Mouse (Mus musculus) bone marrow macrophage, adult 2 months (primary cell): Measurements from ENCODE around the gene Ctsa.

ENCODE experiments used
- CTCF ChIP-seq: IDR thresholded peaks from 2 replicates; pipeline ENCODE4 v1.5.1; 2012; ENCODE audit warnings: low read depth, mild to moderate bottlenecking, low read length, moderate library complexity
- POLR2A ChIP-seq: IDR thresholded peaks from 2 replicates; pipeline ENCODE4 v1.6.1; 2012; ENCODE audit warnings: mild to moderate bottlenecking, low read depth, low read length, borderline replicate concordance

- TF ChIP-seq POLR2A (no peak), CTCF (no peak)
These were observed 45.6 kb upstream of the Ctsa start for GRCm38 (mm10) chr2:164787032-164787431.
